Mouse (Mus musculus): ENCODE results near the gene Sp2. TPM values are rescaled to one million over a fixed set of nuclear protein-coding genes. Genes with fewer than 3 reads are reported as not detected.

Gene Sp2
- polyA plus RNA-seq, 1 experiment from 2014 or later = 18.9 TPM

DNA sequence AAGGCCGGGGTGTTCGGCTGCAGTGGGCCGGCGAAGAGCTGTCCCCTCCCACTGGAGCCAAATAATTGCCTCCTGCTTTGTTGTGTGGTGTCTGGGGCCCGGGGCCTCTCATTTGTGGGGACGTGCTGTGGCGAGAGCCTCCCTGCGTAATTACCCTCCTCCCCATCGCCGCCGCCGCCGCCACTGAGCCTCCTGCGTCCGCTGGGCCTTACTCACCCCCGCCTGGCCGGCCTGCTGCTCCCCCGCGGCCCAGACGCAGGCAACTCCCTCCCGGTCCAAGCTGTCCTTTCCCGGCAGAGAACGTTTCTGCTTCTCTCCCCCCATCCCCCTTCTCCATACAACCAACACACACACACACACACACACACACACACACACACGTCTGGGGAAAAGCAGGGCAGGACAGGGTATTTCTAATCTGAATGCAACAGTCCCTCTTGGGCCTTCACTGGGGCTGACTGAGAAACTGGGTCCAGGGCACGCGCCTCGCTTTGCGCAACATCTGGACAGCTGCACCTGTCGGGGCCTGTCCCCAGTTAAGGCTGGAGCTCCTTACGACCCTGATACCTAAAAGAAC is 14.7 kb upstream of the Sp2 start:
- H3K9me3 ChIP-seq (ENCODE audit: control insufficient read depth, low read length) = no peaks in the 10 kb centered on the region
- no peaks in the 10 kb centered on the region for H3K36me3 ChIP-seq (ENCODE audit: control insufficient read depth, insufficient read depth, low read length)
- ATAC-seq (replicated peaks; ENCODE audit: low FRiP score) (no peak), DNase-seq (ENCODE audit: low spot score) (peak; percentile 52)
- peak overlapping the region; percentile 33 for H3K4me3 ChIP-seq (ENCODE audit: low read depth, low read length)
- H3K9ac ChIP-seq (ENCODE audit: low read depth, low read length) = peak overlapping the region; percentile 38; the same call in 1 of the 2 replicates
- H3K27ac ChIP-seq (ENCODE audit: low read depth, low read length) = no peak overlapping the region
- H3K27me3 ChIP-seq (replicated peaks; ENCODE audit: control insufficient read depth, insufficient read depth, low read length) = peaks cover 69% of the 10 kb centered on the region
- WGBS = 12% methylated on average over 30 of the region's 30 CpGs
- H3K4me2 ChIP-seq = peak overlapping the region; percentile 63
- peaks cover 16% of the 10 kb centered on the region for H3K4me1 ChIP-seq (replicated peaks; ENCODE audit: control insufficient read depth, insufficient read depth, low read length)

GRCm38 (mm10) chr11:96996773-96997379 is 14.1 kb upstream of the Sp2 start:
- Histone ChIP-seq H3K4me2 (peak overlapping the region; percentile 63), H3K4me3 (ENCODE audit: low read depth, low read length) (peak overlapping the region; percentile 33), H3K27ac (ENCODE audit: low read depth, low read length) (no peak overlapping the region), H3K27me3 (replicated peaks; ENCODE audit: control insufficient read depth, insufficient read depth, low read length) (peaks cover 65% of the 10 kb centered on the region), H3K4me1 (replicated peaks; ENCODE audit: control insufficient read depth, insufficient read depth, low read length) (peaks cover 20% of the 10 kb centered on the region), H3K9ac (ENCODE audit: low read depth, low read length) (peak overlapping the region; percentile 38; the same call in 1 of the 2 replicates), H3K36me3 (ENCODE audit: control insufficient read depth, insufficient read depth, low read length) (no peaks in the 10 kb centered on the region), H3K9me3 (ENCODE audit: control insufficient read depth, low read length) (no peaks in the 10 kb centered on the region)
- no peak for DNase-seq (ENCODE audit: low spot score)
- no peak for ATAC-seq (replicated peaks; ENCODE audit: low FRiP score)
- WGBS = 29% methylated on average over 17 of the region's 17 CpGs

GRCm38 (mm10) chr11:96995836-96996772 is 13.3 kb upstream of the Sp2 start:
- H3K4me1 ChIP-seq (replicated peaks; ENCODE audit: control insufficient read depth, insufficient read depth, low read length) = peaks cover 20% of the 10 kb centered on the region
- WGBS = 58% methylated on average over 15 of the region's 15 CpGs
- H3K4me2 ChIP-seq = no peak overlapping the region
- peaks cover 59% of the 10 kb centered on the region for H3K27me3 ChIP-seq (replicated peaks; ENCODE audit: control insufficient read depth, insufficient read depth, low read length)
- H3K36me3 ChIP-seq (ENCODE audit: control insufficient read depth, insufficient read depth, low read length) = no peaks in the 10 kb centered on the region
- H3K9me3 ChIP-seq (ENCODE audit: control insufficient read depth, low read length) = no peaks in the 10 kb centered on the region
- no peak for DNase-seq (ENCODE audit: low spot score)
- no peak overlapping the region for H3K27ac ChIP-seq (ENCODE audit: low read depth, low read length)
- H3K4me3 ChIP-seq (ENCODE audit: low read depth, low read length) = no peak overlapping the region
- ATAC-seq (replicated peaks; ENCODE audit: low FRiP score) = no peak
- H3K9ac ChIP-seq (ENCODE audit: low read depth, low read length) = no peak overlapping the region

- Histone ChIP-seq H3K27me3 (replicated peaks; ENCODE audit: control insufficient read depth, insufficient read depth, low read length) (peaks cover 51% of the 10 kb centered on the region), H3K36me3 (ENCODE audit: control insufficient read depth, insufficient read depth, low read length) (no peaks in the 10 kb centered on the region), H3K4me2 (no peak overlapping the region), H3K27ac (ENCODE audit: low read depth, low read length) (no peak overlapping the region), H3K4me3 (ENCODE audit: low read depth, low read length) (no peak overlapping the region), H3K9ac (ENCODE audit: low read depth, low read length) (no peak overlapping the region), H3K9me3 (ENCODE audit: control insufficient read depth, low read length) (no peaks in the 10 kb centered on the region), H3K4me1 (replicated peaks; ENCODE audit: control insufficient read depth, insufficient read depth, low read length) (peaks cover 20% of the 10 kb centered on the region)
- 43% methylated on average over 5 of the region's 5 CpGs for WGBS
- ATAC-seq (replicated peaks; ENCODE audit: low FRiP score) (no peak), DNase-seq (ENCODE audit: low spot score) (no peak)
Measured at GRCm38 (mm10) chr11:96995031-96995430, 12.3 kb upstream of the Sp2 start.

DNA sequence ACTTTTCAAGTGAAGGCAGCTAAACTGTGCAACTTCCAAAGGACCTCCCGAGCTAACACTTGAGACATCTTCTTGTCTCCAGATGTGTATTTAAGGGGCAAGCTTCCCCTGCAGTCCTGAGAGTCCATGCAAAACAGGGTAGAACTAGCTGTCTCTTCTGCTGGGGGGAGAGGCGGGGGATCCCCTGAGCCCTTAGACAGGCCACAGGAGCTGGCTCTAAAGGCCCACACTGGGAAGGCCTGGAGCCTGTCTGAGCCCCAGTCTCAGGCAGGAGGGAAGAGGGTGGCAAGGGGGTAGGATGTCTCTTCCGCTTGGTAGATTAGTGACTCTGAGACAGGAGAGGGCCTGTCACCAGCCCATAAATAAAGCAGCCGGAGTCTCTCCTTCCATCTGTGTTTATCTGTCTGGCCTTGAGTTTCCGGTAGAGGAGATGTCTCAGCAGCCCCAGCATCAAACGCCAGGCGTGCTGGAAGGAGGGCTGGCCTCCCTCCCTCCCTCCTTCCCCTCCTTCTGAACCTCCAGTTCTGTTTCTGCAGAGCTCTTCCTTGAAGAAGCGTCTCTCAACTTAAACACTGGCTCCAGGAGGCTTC is 10.1 kb upstream of the Sp2 start:
- peak overlapping the region; percentile 56 for H3K27ac ChIP-seq (ENCODE audit: low read depth, low read length)
- peaks cover 27% of the 10 kb centered on the region for H3K4me1 ChIP-seq (replicated peaks; ENCODE audit: control insufficient read depth, insufficient read depth, low read length)
- ATAC-seq (replicated peaks; ENCODE audit: low FRiP score) = no peak
- DNase-seq (ENCODE audit: low spot score) = peak; percentile 53
- H3K36me3 ChIP-seq (ENCODE audit: control insufficient read depth, insufficient read depth, low read length) = no peaks in the 10 kb centered on the region
- H3K9me3 ChIP-seq (ENCODE audit: control insufficient read depth, low read length) = no peaks in the 10 kb centered on the region
- H3K4me2 ChIP-seq = 0 out of 2 replicates have a peak overlapping the region, but pooled peaks have one; percentile 25
- peaks cover 38% of the 10 kb centered on the region for H3K27me3 ChIP-seq (replicated peaks; ENCODE audit: control insufficient read depth, insufficient read depth, low read length)
- no peak overlapping the region for H3K4me3 ChIP-seq (ENCODE audit: low read depth, low read length)
- H3K9ac ChIP-seq (ENCODE audit: low read depth, low read length) = peak overlapping the region; percentile 27
- 21% methylated on average over 8 of the region's 8 CpGs for WGBS

DNA sequence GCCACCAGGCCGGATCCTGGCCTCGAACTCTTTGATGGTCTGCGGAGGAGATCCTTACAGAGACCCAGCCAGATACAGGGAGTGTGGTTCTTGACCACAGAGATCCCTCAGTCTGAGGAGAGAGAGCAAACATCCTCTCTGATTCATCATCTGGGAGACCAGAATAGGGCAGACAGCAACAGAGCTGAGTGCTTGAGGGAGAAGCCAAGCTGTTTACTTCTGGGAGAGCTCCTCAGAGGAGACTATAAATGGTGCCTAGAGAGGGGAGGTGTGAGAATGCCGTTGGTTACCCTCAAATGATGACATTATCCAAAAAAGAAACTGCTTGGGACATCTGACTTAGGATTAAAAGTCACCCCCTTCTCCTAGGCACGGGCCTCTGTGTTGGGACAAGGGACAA is 8.7 kb upstream of the Sp2 start:
- Histone ChIP-seq H3K36me3 (ENCODE audit: control insufficient read depth, insufficient read depth, low read length) (no peaks in the 10 kb centered on the region), H3K9ac (ENCODE audit: low read depth, low read length) (no peak overlapping the region), H3K4me3 (ENCODE audit: low read depth, low read length) (no peak overlapping the region), H3K4me2 (no peak overlapping the region), H3K4me1 (replicated peaks; ENCODE audit: control insufficient read depth, insufficient read depth, low read length) (peaks cover 28% of the 10 kb centered on the region), H3K27me3 (replicated peaks; ENCODE audit: control insufficient read depth, insufficient read depth, low read length) (peaks cover 38% of the 10 kb centered on the region), H3K27ac (ENCODE audit: low read depth, low read length) (no peak overlapping the region), H3K9me3 (ENCODE audit: control insufficient read depth, low read length) (no peaks in the 10 kb centered on the region)
- no peak for ATAC-seq (replicated peaks; ENCODE audit: low FRiP score)
- WGBS = 71% methylated on average over 5 of the region's 5 CpGs
- DNase-seq (ENCODE audit: low spot score) = no peak

DNA sequence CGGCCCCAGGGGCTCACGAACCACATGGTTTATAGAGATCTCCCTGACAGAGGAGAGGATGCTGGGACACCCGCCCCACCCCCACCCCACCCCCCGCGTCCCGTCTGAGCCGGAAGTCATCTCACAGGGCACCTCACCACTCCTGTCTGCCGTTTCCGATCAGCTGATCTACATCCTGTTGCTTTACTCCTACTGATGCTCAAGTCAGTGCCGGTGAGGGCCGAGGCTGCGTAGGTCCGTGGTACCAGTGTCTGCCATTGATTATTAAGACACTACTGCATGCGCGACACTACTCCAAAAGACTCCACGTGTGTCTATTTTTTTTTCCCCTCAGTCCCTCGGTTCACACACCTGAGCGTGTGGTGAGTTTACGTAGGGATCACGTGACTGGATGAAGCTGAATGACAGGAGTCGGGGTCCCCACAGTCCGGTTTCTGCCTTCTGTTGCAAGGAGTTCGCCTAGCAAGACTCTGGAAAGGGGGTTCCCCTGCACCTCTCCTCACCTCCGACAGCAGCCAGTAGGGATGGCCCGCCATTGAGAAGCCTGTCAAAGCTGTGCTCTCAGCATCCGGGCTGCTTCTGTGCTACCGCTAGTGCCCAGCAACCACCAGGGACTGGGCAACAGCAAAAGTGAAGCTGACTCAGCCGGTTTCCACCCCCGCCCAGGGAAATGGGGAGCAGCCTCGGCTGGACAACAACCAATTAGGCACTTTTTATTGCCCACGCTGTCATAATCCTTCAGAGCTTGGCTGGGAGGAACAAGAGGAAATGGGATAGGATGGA is 5.3 kb upstream of the Sp2 start:
- 7% methylated on average over 31 of the region's 31 CpGs for WGBS
- no peaks in the 10 kb centered on the region for H3K9me3 ChIP-seq (ENCODE audit: control insufficient read depth, low read length)
- H3K27ac ChIP-seq (ENCODE audit: low read depth, low read length) = no peak overlapping the region
- ATAC-seq (replicated peaks; ENCODE audit: low FRiP score) (no peak), DNase-seq (ENCODE audit: low spot score) (no peak)
- no peak overlapping the region for H3K9ac ChIP-seq (ENCODE audit: low read depth, low read length)
- H3K4me1 ChIP-seq (replicated peaks; ENCODE audit: control insufficient read depth, insufficient read depth, low read length) = peaks cover 22% of the 10 kb centered on the region
- H3K4me3 ChIP-seq (ENCODE audit: low read depth, low read length) = peak overlapping the region; percentile 21; the same call in 1 of the 2 replicates
- no peaks in the 10 kb centered on the region for H3K36me3 ChIP-seq (ENCODE audit: control insufficient read depth, insufficient read depth, low read length)
- peak overlapping the region; percentile 51 for H3K4me2 ChIP-seq
- peaks cover 50% of the 10 kb centered on the region for H3K27me3 ChIP-seq (replicated peaks; ENCODE audit: control insufficient read depth, insufficient read depth, low read length)

GRCm38 (mm10) chr11:96986463-96986862 is 3.7 kb upstream of the Sp2 start:
- ATAC-seq (replicated peaks; ENCODE audit: low FRiP score) = no peak
- Histone ChIP-seq H3K27me3 (replicated peaks; ENCODE audit: control insufficient read depth, insufficient read depth, low read length) (peaks cover 46% of the 10 kb centered on the region), H3K27ac (ENCODE audit: low read depth, low read length) (no peak overlapping the region), H3K36me3 (ENCODE audit: control insufficient read depth, insufficient read depth, low read length) (no peaks in the 10 kb centered on the region), H3K9me3 (ENCODE audit: control insufficient read depth, low read length) (no peaks in the 10 kb centered on the region), H3K4me3 (ENCODE audit: low read depth, low read length) (no peak overlapping the region), H3K9ac (ENCODE audit: low read depth, low read length) (no peak overlapping the region), H3K4me2 (no peak overlapping the region), H3K4me1 (replicated peaks; ENCODE audit: control insufficient read depth, insufficient read depth, low read length) (peaks cover 11% of the 10 kb centered on the region)
- DNase-seq (ENCODE audit: low spot score) = no peak
- 35% methylated on average over 3 of the region's 3 CpGs for WGBS
